Mouse (Mus musculus) liver, adult 2 months (tissue): ENCODE results near the gene Krt27. TPM values are rescaled to one million over a fixed set of nuclear protein-coding genes. Genes with fewer than 3 reads are reported as not detected.

Experiments used
- DNase-seq: peaks from one replicate; pipeline ENCODE4 v3.0.0-alpha.2; 2011; ENCODE audit warnings: low read depth, low spot score; ENCODE audit errors: extremely low read depth
- H3K27ac ChIP-seq: fragments of 200-500 bp; replicated peaks from 2 replicates; pipeline ENCODE4 v1.5.1; 2012; ENCODE audit warnings: low read depth, mild to moderate bottlenecking, control low read depth, inconsistent platforms, low read length; ENCODE audit not compliant: insufficient read depth
- H3K27me3 ChIP-seq: fragments of 200-500 bp; 2 replicates; pipeline ENCODE4 v1.6.1; 2012; ENCODE audit warnings: mild to moderate bottlenecking, moderate library complexity, low read length, inconsistent platforms; ENCODE audit not compliant: control insufficient read depth, insufficient read depth
- H3K36me3 ChIP-seq: fragments of 200-500 bp; 2 replicates; pipeline ENCODE4 v1.6.1; 2012; ENCODE audit warnings: low read length, inconsistent platforms; ENCODE audit not compliant: control insufficient read depth, insufficient read depth
- H3K4me1 ChIP-seq: fragments of 200-500 bp; 2 replicates; pipeline ENCODE4 v1.6.1; 2011; ENCODE audit warnings: low read length; ENCODE audit not compliant: control insufficient read depth, insufficient read depth
- H3K4me3 ChIP-seq: fragments of 200-500 bp; 2 replicates; pipeline ENCODE4 v1.5.1; 2011; ENCODE audit warnings: low read depth, mild to moderate bottlenecking, control low read depth, low read length, moderate library complexity; ENCODE audit not compliant: insufficient read depth
- H3K79me2 ChIP-seq: fragments of 200-500 bp; 2 replicates; pipeline ENCODE4 v1.6.1; 2012; ENCODE audit warnings: inconsistent platforms, mild to moderate bottlenecking, low read length, moderate library complexity; ENCODE audit not compliant: control insufficient read depth, insufficient read depth
- H3K9ac ChIP-seq: fragments of 200-500 bp; 2 replicates; pipeline ENCODE4 v1.6.1; 2012; ENCODE audit warnings: low read depth, mild to moderate bottlenecking, control low read depth, inconsistent platforms, low read length
- CTCF ChIP-seq: fragments of 200-500 bp; IDR thresholded peaks from 2 replicates; pipeline ENCODE4 v1.5.1; 2011; ENCODE audit warnings: low read depth, low read length, control low read depth
- POLR2A ChIP-seq: fragments of 200-500 bp; IDR thresholded peaks from 2 replicates; pipeline ENCODE4 v1.6.1; 2011; ENCODE audit warnings: low read length, control low read depth; ENCODE audit not compliant: insufficient read depth; ENCODE audit errors: extremely low read depth
- WGBS: fragments of 180-500 bp; shearing (Covaris S2); methylation state at CpG from one replicate; pipeline ENCODE4 v1.1.7; 2018; 5-methylcytosine and 5-hydroxymethylcytosine counted together
- polyA plus RNA-seq: library from polyadenylated mRNA; depleted of rRNA; stranded (reverse); fragments of >200 nt; gene quantifications from 2 replicates; pipeline ENCODE4 v1.2.3, GENCODE M21; 2012
- total RNA-seq: library from RNA; depleted of rRNA; stranded (reverse); fragments of >200 nt; gene quantifications from 2 replicates; pipeline ENCODE4 v1.2.3, GENCODE M21; 2014

Krt27 gene
- total and polyA plus RNA-seq, 2 experiments, result not detected

- H3K9ac ChIP-seq, result no peak overlapping the region
- no peaks in the 10 kb centered on the region for H3K27me3 ChIP-seq
- no peak for DNase-seq
- no peak overlapping the region for H3K4me3 ChIP-seq
- H3K4me1 ChIP-seq, result no peaks in the 10 kb centered on the region
- TF ChIP-seq CTCF, result no peak
- TF ChIP-seq POLR2A, result no peak
- 76% methylated on average over 10 of the region's 10 CpGs for WGBS
- H3K36me3 ChIP-seq, result no peaks in the 10 kb centered on the region
- H3K79me2 ChIP-seq, result no peaks in the 10 kb centered on the region
- H3K27ac ChIP-seq, result no peak overlapping the region
These were observed 41.6 kb upstream of the Krt27 start for GRCm38 (mm10) chr11:99392492-99392891.

DNA sequence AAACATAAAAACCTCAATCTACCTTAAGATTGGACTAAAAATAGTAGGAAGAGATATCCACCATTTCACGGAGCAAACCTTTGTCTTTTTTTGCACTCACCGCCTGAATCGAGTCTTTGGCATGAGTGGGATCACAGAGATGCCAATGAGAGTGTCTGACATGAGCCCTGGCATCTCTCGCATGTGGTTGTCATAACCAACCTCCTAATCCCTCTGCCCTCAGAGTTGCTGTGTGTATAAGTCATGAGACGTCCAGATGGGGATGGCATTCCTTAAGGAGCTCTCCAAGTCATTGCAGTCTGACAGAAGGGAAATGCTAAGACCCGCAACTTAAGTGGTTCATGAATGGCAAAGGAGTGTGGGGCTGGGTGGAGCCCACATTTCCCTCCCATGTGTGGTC, 40.5 kb upstream of the Krt27 start:
- H3K4me3 ChIP-seq, result no peak overlapping the region
- peaks cover 2% of the 10 kb centered on the region; the same call in 1 of the 2 replicates for H3K4me1 ChIP-seq
- H3K27ac ChIP-seq, result no peak overlapping the region
- no peak overlapping the region for H3K9ac ChIP-seq
- H3K27me3 ChIP-seq, result no peaks in the 10 kb centered on the region
- no peak for DNase-seq
- H3K36me3 ChIP-seq, result no peaks in the 10 kb centered on the region
- no peaks in the 10 kb centered on the region for H3K79me2 ChIP-seq
- no peak for TF ChIP-seq POLR2A
- 84% methylated on average over 6 of the region's 6 CpGs for WGBS

GRCm38 (mm10) chr11:99390866-99391265, 40.0 kb upstream of the Krt27 start:
- no peaks in the 10 kb centered on the region for H3K27me3 ChIP-seq
- no peaks in the 10 kb centered on the region for H3K36me3 ChIP-seq
- H3K4me3 ChIP-seq, result no peak overlapping the region
- peaks cover 2% of the 10 kb centered on the region; the same call in 1 of the 2 replicates for H3K4me1 ChIP-seq
- H3K27ac ChIP-seq, result no peak overlapping the region
- no peak for TF ChIP-seq CTCF
- TF ChIP-seq POLR2A, result no peak
- H3K9ac ChIP-seq, result no peak overlapping the region
- no peak for DNase-seq
- no peaks in the 10 kb centered on the region for H3K79me2 ChIP-seq
- WGBS, result 70% methylated on average over 7 of the region's 7 CpGs

DNA sequence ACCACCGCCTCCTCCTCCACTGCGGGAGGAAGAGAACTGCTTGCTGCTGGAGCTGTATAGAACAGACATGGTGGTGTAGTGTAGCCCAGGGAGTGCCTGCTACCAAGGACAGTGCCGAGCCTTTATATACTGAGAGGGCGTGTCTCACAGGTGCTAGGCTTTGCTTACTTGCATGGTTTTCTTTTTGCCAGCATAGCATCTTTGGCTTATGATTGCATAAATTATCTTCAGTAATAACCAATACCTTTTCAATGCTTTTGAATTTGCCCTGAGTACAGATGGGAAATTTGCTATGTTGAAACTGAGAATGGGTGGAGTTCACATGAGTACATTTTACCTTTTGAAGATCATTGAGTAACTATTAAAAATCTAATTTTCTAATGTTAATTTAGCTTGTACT, 38.4 kb upstream of the Krt27 start, which contains the start of gene Krt10:
TSS of gene Krt10 (minus strand) at position 101 of the 400 bp plus-strand sequence.
- H3K79me2 ChIP-seq, result no peaks in the 10 kb centered on the region
- WGBS, result 90% methylated on average over 4 of the region's 4 CpGs
- no peak within 1 kb of the TSS for H3K4me3 ChIP-seq

DNA sequence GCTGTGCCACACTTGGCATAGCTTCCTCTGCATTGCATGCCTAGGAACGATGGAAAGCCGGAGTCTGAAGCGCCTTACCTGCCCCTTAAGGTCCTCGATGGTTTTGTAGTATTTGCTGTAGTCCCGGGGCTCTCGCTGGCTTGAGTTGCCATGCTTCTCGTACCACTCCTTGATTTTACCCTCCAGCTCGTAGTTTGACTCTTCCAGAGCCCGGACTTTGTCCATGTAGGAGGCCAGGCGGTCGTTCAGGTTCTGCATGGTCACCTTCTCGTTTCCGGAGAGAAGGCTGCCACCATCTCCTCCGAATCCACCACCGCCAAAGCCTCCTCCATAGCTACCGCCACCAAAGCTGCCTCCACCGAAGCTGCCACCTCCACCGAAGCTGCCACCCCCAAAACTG, 37.8 kb upstream of the Krt27 start:
- H3K4me3 ChIP-seq, result no peak overlapping the region
- no peaks in the 10 kb centered on the region for H3K36me3 ChIP-seq
- H3K79me2 ChIP-seq, result no peaks in the 10 kb centered on the region
- no peaks in the 10 kb centered on the region for H3K27me3 ChIP-seq
- TF ChIP-seq CTCF (no peak), POLR2A (no peak)
- DNase-seq, result no peak
- WGBS, result 91% methylated on average over 18 of the region's 18 CpGs
- peaks cover 2% of the 10 kb centered on the region; the same call in 1 of the 2 replicates for H3K4me1 ChIP-seq
- H3K9ac ChIP-seq, result no peak overlapping the region
- H3K27ac ChIP-seq, result no peak overlapping the region

More for the DNA sequence above, 38.4 kb upstream of the Krt27 start, which contains the start of gene Krt10:
- Histone ChIP-seq H3K27me3 (no peaks in the 10 kb centered on the region), H3K4me1 (peaks cover 2% of the 10 kb centered on the region; the same call in 1 of the 2 replicates), H3K9ac (no peak within 1 kb of the TSS), H3K27ac (no peak within 1 kb of the TSS), H3K36me3 (no peaks in the 10 kb centered on the region)
- TF ChIP-seq CTCF (no peak), POLR2A (no peak)
- DNase-seq, result no peak

- no peaks in the 10 kb centered on the region for H3K36me3 ChIP-seq
- H3K27ac ChIP-seq, result peak overlapping the region; percentile 55
- H3K4me1 ChIP-seq, result peaks cover 2% of the 10 kb centered on the region; the same call in 1 of the 2 replicates
- no peaks in the 10 kb centered on the region for H3K27me3 ChIP-seq
- DNase-seq, result peak; percentile 79
- peak overlapping the region; percentile 65 for H3K9ac ChIP-seq
- peak overlapping the region; percentile 63 for H3K4me3 ChIP-seq
- 1% methylated on average over 70 of the region's 71 CpGs for WGBS
- TF ChIP-seq CTCF (no peak), POLR2A (peak; percentile 65; the same call in 1 of the 2 replicates)
- H3K79me2 ChIP-seq, result no peaks in the 10 kb centered on the region
These were observed 35.2 kb upstream of the Krt27 start for GRCm38 (mm10) chr11:99385813-99386721.
